Mouse (Mus musculus): ENCODE results near the gene Cntf. TPM values are rescaled to one million over a fixed set of nuclear protein-coding genes. Genes with fewer than 3 reads are reported as not detected.

The Cntf gene
- polyA plus RNA-seq, 1 experiment from 2014 or later: 1.7 TPM

- no peak for DNase-seq (ENCODE audit: low spot score)
- Histone ChIP-seq H3K9me3 (ENCODE audit: control insufficient read depth, low read length) (no peaks in the 10 kb centered on the region), H3K4me3 (ENCODE audit: low read depth, low read length) (no peak overlapping the region), H3K27me3 (ENCODE audit: control insufficient read depth, insufficient read depth, low read length) (no peaks in the 10 kb centered on the region), H3K36me3 (ENCODE audit: control insufficient read depth, insufficient read depth, low read length) (no peaks in the 10 kb centered on the region), H3K4me1 (ENCODE audit: control insufficient read depth, insufficient read depth, low read length) (no peaks in the 10 kb centered on the region), H3K4me2 (ENCODE audit: low read depth) (no peak overlapping the region), H3K27ac (ENCODE audit: low read depth, low read length) (no peak overlapping the region), H3K9ac (ENCODE audit: low read length) (no peak overlapping the region)
- ATAC-seq (ENCODE audit: insufficient read depth, low FRiP score, low TSS enrichment): no peak
- WGBS: 93% methylated on average over 4 of the region's 4 CpGs
Measured at GRCm38 (mm10) chr19:12787721-12788120, 22.3 kb upstream of the Cntf start.

- Histone ChIP-seq H3K9me3 (ENCODE audit: control insufficient read depth, low read length) (no peaks in the 10 kb centered on the region), H3K9ac (ENCODE audit: low read length) (no peak overlapping the region), H3K27ac (ENCODE audit: low read depth, low read length) (no peak overlapping the region), H3K4me1 (ENCODE audit: control insufficient read depth, insufficient read depth, low read length) (no peaks in the 10 kb centered on the region), H3K27me3 (ENCODE audit: control insufficient read depth, insufficient read depth, low read length) (no peaks in the 10 kb centered on the region), H3K4me2 (ENCODE audit: low read depth) (no peak overlapping the region), H3K4me3 (ENCODE audit: low read depth, low read length) (no peak overlapping the region), H3K36me3 (ENCODE audit: control insufficient read depth, insufficient read depth, low read length) (no peaks in the 10 kb centered on the region)
- no peak for ATAC-seq (ENCODE audit: insufficient read depth, low FRiP score, low TSS enrichment)
- DNase-seq (ENCODE audit: low spot score): no peak
- 97% methylated on average over 2 of the region's 2 CpGs for WGBS
Measured at GRCm38 (mm10) chr19:12786803-12787395, 21.5 kb upstream of the Cntf start.

GRCm38 (mm10) chr19:12780437-12780836, 15.0 kb upstream of the Cntf start:
- DNase-seq (ENCODE audit: low spot score): no peak
- no peaks in the 10 kb centered on the region; the same call in 1 of the 2 replicates for H3K36me3 ChIP-seq (ENCODE audit: control insufficient read depth, insufficient read depth, low read length)
- H3K9ac ChIP-seq (ENCODE audit: low read length): no peak overlapping the region
- no peak overlapping the region for H3K4me2 ChIP-seq (ENCODE audit: low read depth)
- H3K9me3 ChIP-seq (ENCODE audit: control insufficient read depth, low read length): no peaks in the 10 kb centered on the region
- H3K4me3 ChIP-seq (ENCODE audit: low read depth, low read length): no peak overlapping the region
- H3K27ac ChIP-seq (ENCODE audit: low read depth, low read length): no peak overlapping the region
- no peak for ATAC-seq (ENCODE audit: insufficient read depth, low FRiP score, low TSS enrichment)
- no peaks in the 10 kb centered on the region for H3K27me3 ChIP-seq (ENCODE audit: control insufficient read depth, insufficient read depth, low read length)
- no peaks in the 10 kb centered on the region for H3K4me1 ChIP-seq (ENCODE audit: control insufficient read depth, insufficient read depth, low read length)

- WGBS: 95% methylated on average over 5 of the region's 5 CpGs
- no peak for ATAC-seq (ENCODE audit: insufficient read depth, low FRiP score, low TSS enrichment)
- H3K4me1 ChIP-seq (ENCODE audit: control insufficient read depth, insufficient read depth, low read length): no peaks in the 10 kb centered on the region
Measured at GRCm38 (mm10) chr19:12770888-12771287, 5.5 kb upstream of the Cntf start.

GRCm38 (mm10) chr19:12762212-12763130, 3.0 kb downstream of the Cntf start:
- H3K27me3 ChIP-seq (ENCODE audit: control insufficient read depth, insufficient read depth, low read length): no peaks in the 10 kb centered on the region
- H3K9me3 ChIP-seq (ENCODE audit: control insufficient read depth, low read length): no peaks in the 10 kb centered on the region
- no peak overlapping the region for H3K27ac ChIP-seq (ENCODE audit: low read depth, low read length)
- no peak overlapping the region for H3K4me2 ChIP-seq (ENCODE audit: low read depth)
- H3K36me3 ChIP-seq (ENCODE audit: control insufficient read depth, insufficient read depth, low read length): no peaks in the 10 kb centered on the region; the same call in 1 of the 2 replicates
- H3K4me1 ChIP-seq (ENCODE audit: control insufficient read depth, insufficient read depth, low read length): no peaks in the 10 kb centered on the region
- no peak for ATAC-seq (ENCODE audit: insufficient read depth, low FRiP score, low TSS enrichment)
- H3K4me3 ChIP-seq (ENCODE audit: low read depth, low read length): no peak overlapping the region
- H3K9ac ChIP-seq (ENCODE audit: low read length): no peak overlapping the region
- no peak for DNase-seq (ENCODE audit: low spot score)
- WGBS: 61% methylated on average over 2 of the region's 2 CpGs

More at GRCm38 (mm10) chr19:12770888-12771287, 5.5 kb upstream of the Cntf start:
- Histone ChIP-seq H3K4me3 (ENCODE audit: low read depth, low read length) (no peak overlapping the region), H3K36me3 (ENCODE audit: control insufficient read depth, insufficient read depth, low read length) (peaks cover 9% of the 10 kb centered on the region), H3K27ac (ENCODE audit: low read depth, low read length) (no peak overlapping the region), H3K9ac (ENCODE audit: low read length) (no peak overlapping the region), H3K9me3 (ENCODE audit: control insufficient read depth, low read length) (no peaks in the 10 kb centered on the region), H3K4me2 (ENCODE audit: low read depth) (no peak overlapping the region), H3K27me3 (ENCODE audit: control insufficient read depth, insufficient read depth, low read length) (no peaks in the 10 kb centered on the region)
- no peak for DNase-seq (ENCODE audit: low spot score)

- DNase-seq (ENCODE audit: low spot score) (no peak), ATAC-seq (ENCODE audit: insufficient read depth, low FRiP score, low TSS enrichment) (no peak)
- Histone ChIP-seq H3K36me3 (ENCODE audit: control insufficient read depth, insufficient read depth, low read length) (no peaks in the 10 kb centered on the region; the same call in 1 of the 2 replicates), H3K27me3 (ENCODE audit: control insufficient read depth, insufficient read depth, low read length) (no peaks in the 10 kb centered on the region), H3K9me3 (ENCODE audit: control insufficient read depth, low read length) (no peaks in the 10 kb centered on the region), H3K27ac (ENCODE audit: low read depth, low read length) (no peak overlapping the region), H3K9ac (ENCODE audit: low read length) (no peak overlapping the region), H3K4me2 (ENCODE audit: low read depth) (no peak overlapping the region), H3K4me1 (ENCODE audit: control insufficient read depth, insufficient read depth, low read length) (no peaks in the 10 kb centered on the region), H3K4me3 (ENCODE audit: low read depth, low read length) (no peak overlapping the region)
- 76% methylated on average over 2 of the region's 2 CpGs for WGBS
Measured at GRCm38 (mm10) chr19:12759656-12760055, 5.8 kb downstream of the Cntf start.

GRCm38 (mm10) chr19:12758936-12759478, 6.4 kb downstream of the Cntf start:
- DNase-seq (ENCODE audit: low spot score): no peak
- H3K4me2 ChIP-seq (ENCODE audit: low read depth): no peak overlapping the region
- no peaks in the 10 kb centered on the region; the same call in 1 of the 2 replicates for H3K36me3 ChIP-seq (ENCODE audit: control insufficient read depth, insufficient read depth, low read length)
- H3K4me1 ChIP-seq (ENCODE audit: control insufficient read depth, insufficient read depth, low read length): no peaks in the 10 kb centered on the region
- H3K27me3 ChIP-seq (ENCODE audit: control insufficient read depth, insufficient read depth, low read length): no peaks in the 10 kb centered on the region
- no peak for ATAC-seq (ENCODE audit: insufficient read depth, low FRiP score, low TSS enrichment)
- 91% methylated on average over 1 of the region's 1 CpGs for WGBS
- no peak overlapping the region for H3K27ac ChIP-seq (ENCODE audit: low read depth, low read length)
- no peaks in the 10 kb centered on the region for H3K9me3 ChIP-seq (ENCODE audit: control insufficient read depth, low read length)
- H3K4me3 ChIP-seq (ENCODE audit: low read depth, low read length): no peak overlapping the region
- no peak overlapping the region for H3K9ac ChIP-seq (ENCODE audit: low read length)

GRCm38 (mm10) chr19:12756286-12756685, 9.1 kb downstream of the Cntf start:
- Histone ChIP-seq H3K27ac (ENCODE audit: low read depth, low read length) (no peak overlapping the region), H3K27me3 (ENCODE audit: control insufficient read depth, insufficient read depth, low read length) (no peaks in the 10 kb centered on the region), H3K4me3 (ENCODE audit: low read depth, low read length) (no peak overlapping the region), H3K4me1 (ENCODE audit: control insufficient read depth, insufficient read depth, low read length) (no peaks in the 10 kb centered on the region), H3K4me2 (ENCODE audit: low read depth) (no peak overlapping the region), H3K36me3 (ENCODE audit: control insufficient read depth, insufficient read depth, low read length) (no peaks in the 10 kb centered on the region), H3K9me3 (ENCODE audit: control insufficient read depth, low read length) (no peaks in the 10 kb centered on the region), H3K9ac (ENCODE audit: low read length) (no peak overlapping the region)
- WGBS: 87% methylated on average over 3 of the region's 3 CpGs
- no peak for ATAC-seq (ENCODE audit: insufficient read depth, low FRiP score, low TSS enrichment)
- no peak for DNase-seq (ENCODE audit: low spot score)
